15 mouse cellular contexts compared by ENCODE assay signal in the genomic region with DNA sequence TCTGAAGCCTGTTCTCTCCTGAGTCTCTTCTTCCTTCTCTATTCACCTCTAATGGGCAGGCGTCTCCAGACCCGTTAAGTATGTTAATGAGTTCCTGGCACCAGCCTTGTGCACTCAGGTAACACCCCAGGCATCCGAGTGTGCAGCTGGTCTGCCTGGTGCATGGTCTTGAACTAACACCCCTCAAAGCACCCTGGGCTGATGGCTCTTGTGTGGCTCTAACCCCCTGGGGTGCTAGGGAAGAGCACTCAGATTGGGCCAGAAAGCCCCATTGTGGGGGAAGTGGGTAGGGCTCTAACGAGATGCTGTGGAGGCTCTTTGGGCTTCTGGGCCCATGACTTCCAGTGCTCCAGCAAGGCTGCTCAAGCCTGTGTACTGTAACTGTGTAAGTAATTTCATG. TPM values are rescaled to one million over a fixed set of nuclear protein-coding genes. Genes with fewer than 3 reads are reported as not detected.
DNase-seq lines count a peak whose midpoint lies in the region; ATAC-seq lines count a peak whose summit lies in the region.
"Had no signal": no experiment of that assay in that cellular context is flagged by ENCODE, and none has a peak within 500 bp of the region (broad histone marks: within the 10 kb centered on the region; RNA-seq: fewer than 3 reads in every experiment).

No protein-coding gene starts in this region.

- H3K36me3 ChIP-seq in heart, embryonic 10.5 days, result peaks cover 81% of the 10 kb centered on the region
- peaks cover 73% of the 10 kb centered on the region for H3K36me3 ChIP-seq in limb, embryonic 12.5 days
- peaks cover 82% of the 10 kb centered on the region for H3K36me3 ChIP-seq in limb, embryonic 10.5 days
- peaks cover 79% of the 10 kb centered on the region for H3K36me3 ChIP-seq in embryonic facial prominence, embryonic 10.5 days (replicated peaks)

- H3K9me3 ChIP-seq in heart, embryonic 10.5 days, result no peaks in the 10 kb centered on the region
- no peaks in the 10 kb centered on the region for H3K9me3 ChIP-seq in limb, embryonic 12.5 days
- H3K9me3 ChIP-seq in limb, embryonic 10.5 days (replicated peaks), result no peaks in the 10 kb centered on the region
- no peaks in the 10 kb centered on the region for H3K9me3 ChIP-seq in embryonic facial prominence, embryonic 10.5 days

- no peak overlapping the region for H3K4me3 ChIP-seq in heart, embryonic 10.5 days
- 0 out of 2 replicates have a peak overlapping the region, but pooled peaks have one; percentile 3 for H3K4me3 ChIP-seq in limb, embryonic 12.5 days (replicated peaks)
- H3K4me3 ChIP-seq in limb, embryonic 10.5 days, result no peak overlapping the region
- H3K4me3 ChIP-seq in embryonic facial prominence, embryonic 10.5 days, result peak overlapping the region; percentile 18; the same call in 1 of the 2 replicates

- no peaks in the 10 kb centered on the region for H3K27me3 ChIP-seq in heart, embryonic 10.5 days (ENCODE audit: insufficient read depth, poor library complexity, severe bottlenecking)
- no peaks in the 10 kb centered on the region for H3K27me3 ChIP-seq in limb, embryonic 12.5 days
- H3K27me3 ChIP-seq in limb, embryonic 10.5 days (ENCODE audit: low read depth, poor library complexity, severe bottlenecking), result no peaks in the 10 kb centered on the region
- no peaks in the 10 kb centered on the region for H3K27me3 ChIP-seq in embryonic facial prominence, embryonic 10.5 days (replicated peaks; ENCODE audit: low read depth, poor library complexity, severe bottlenecking)
- H3K27me3 ChIP-seq: CH12.LX had no signal

- WGBS in heart, embryonic 10.5 days, result 76% methylated on average over 4 of the region's 4 CpGs
- WGBS in limb, embryonic 12.5 days, result 71% methylated on average over 4 of the region's 4 CpGs
- 71% methylated on average over 4 of the region's 4 CpGs for WGBS in limb, embryonic 10.5 days
- 75% methylated on average over 4 of the region's 4 CpGs for WGBS in embryonic facial prominence, embryonic 10.5 days

- peaks cover 42% of the 10 kb centered on the region for H3K4me1 ChIP-seq in heart, embryonic 10.5 days
- H3K4me1 ChIP-seq in limb, embryonic 12.5 days (replicated peaks), result peaks cover 38% of the 10 kb centered on the region
- H3K4me1 ChIP-seq in limb, embryonic 10.5 days, result peaks cover 43% of the 10 kb centered on the region
- peaks cover 45% of the 10 kb centered on the region for H3K4me1 ChIP-seq in embryonic facial prominence, embryonic 10.5 days

- H3K9ac ChIP-seq in limb, embryonic 12.5 days (replicated peaks), result peak overlapping the region; percentile 24; the same call in 1 of the 2 replicates

- DNase-seq in heart, embryonic 10.5 days (ENCODE audit: low spot score), result no peak
- no peak for DNase-seq in heart, postnatal 4 days
- no peak for DNase-seq in limb, embryonic 10.5 days (ENCODE audit: low spot score)
- DNase-seq in ES-CJ7 (ENCODE audit: low read depth, low spot score), result peak; percentile 75
- no peak for DNase-seq in embryonic facial prominence, embryonic 10.5 days (ENCODE audit: low spot score)
- DNase-seq in retina, postnatal 1 day, result no peak
- DNase-seq: cerebellum, postnatal 36 days; gastrocnemius, postnatal 14 days; kidney, postnatal 10 days; lung, postnatal 10 days had no signal

- 0 out of 2 replicates have a peak overlapping the region, but pooled peaks have one; percentile 52 for H3K27ac ChIP-seq in heart, embryonic 10.5 days
- H3K27ac ChIP-seq in limb, embryonic 12.5 days, result no peak overlapping the region
- no peak overlapping the region for H3K27ac ChIP-seq in limb, embryonic 10.5 days
- no peak overlapping the region for H3K27ac ChIP-seq in embryonic facial prominence, embryonic 10.5 days (replicated peaks)

- ATAC-seq in limb, embryonic 12.5 days (ENCODE audit: insufficient number of reproducible peaks, insufficient read depth, low FRiP score, low TSS enrichment, low read depth), result no peak
- no peak for ATAC-seq in erythroid progenitor cell, adult 5-6 weeks (replicated peaks; ENCODE audit: low FRiP score, poor library complexity, severe bottlenecking)

- H3K4me2 ChIP-seq in limb, embryonic 12.5 days, result peak overlapping the region; percentile 26; the same call in 1 of the 2 replicates

RNA-seq across cellular contexts. Expression of gene Eno1, which starts 5.2 kb away (rescaled TPM):
- polyA plus RNA-seq in heart, embryonic 10.5 days (2016; fragmentation: Nextera tagmentation; extraction: Ambion mirVana), result 3,222 and 3,587 TPM in 2 replicates
- total RNA-seq in heart, postnatal 4 days (2021), result 100 to 1,000 TPM; 303 to 307 TPM
- polyA plus RNA-seq in limb, embryonic 12.5 days (2016; fragmentation: Nextera tagmentation; extraction: Ambion mirVana), result 1,793 and 1,872 TPM in 2 replicates
- 3,103 and 4,103 TPM in 2 replicates for polyA plus RNA-seq in limb, embryonic 10.5 days (2016; fragmentation: Nextera tagmentation; extraction: Ambion mirVana)
- 3,458 and 4,025 TPM in 2 replicates for polyA plus RNA-seq in embryonic facial prominence, embryonic 10.5 days (2016; fragmentation: Nextera tagmentation; extraction: Ambion mirVana)
- 79.6 and 121 TPM in 2 replicates for total RNA-seq in erythroid progenitor cell, adult 5-6 weeks (2015; ENCODE audit: low replicate concordance)
- 21.2 and 44.2 TPM in 2 replicates for total RNA-seq in erythroid progenitor cell, adult 5-6 weeks (2017; ENCODE audit: low replicate concordance)

RNA-seq across cellular contexts. Expression of gene Rere, which starts 39.7 kb away (rescaled TPM):
- 27.6 and 31.6 TPM in 2 replicates for polyA plus RNA-seq in heart, embryonic 10.5 days (2016; fragmentation: Nextera tagmentation; extraction: Ambion mirVana)
- 10 to 100 TPM; 70.0 to 72.5 TPM for total RNA-seq in heart, postnatal 4 days (2021)
- polyA plus RNA-seq in limb, embryonic 12.5 days (2016; fragmentation: Nextera tagmentation; extraction: Ambion mirVana), result 31.4 and 35.4 TPM in 2 replicates
- 34.0 and 40.3 TPM in 2 replicates for polyA plus RNA-seq in limb, embryonic 10.5 days (2016; fragmentation: Nextera tagmentation; extraction: Ambion mirVana)
- polyA plus RNA-seq in embryonic facial prominence, embryonic 10.5 days (2016; fragmentation: Nextera tagmentation; extraction: Ambion mirVana), result 26.1 and 31.4 TPM in 2 replicates
- 24.9 and 31.0 TPM in 2 replicates for total RNA-seq in erythroid progenitor cell, adult 5-6 weeks (2015; ENCODE audit: low replicate concordance)
- total RNA-seq in erythroid progenitor cell, adult 5-6 weeks (2017; ENCODE audit: low replicate concordance), result 5.5 and 9.8 TPM in 2 replicates

RNA-seq across cellular contexts. Expression of gene Car6, which starts 40.6 kb away (rescaled TPM):
- polyA plus RNA-seq in heart, embryonic 10.5 days (2016; fragmentation: Nextera tagmentation; extraction: Ambion mirVana), result not detected in 2 replicates
- total RNA-seq in heart, postnatal 4 days (2021), result not detected
- 0.22 and 0.33 TPM in 2 replicates for polyA plus RNA-seq in limb, embryonic 12.5 days (2016; fragmentation: Nextera tagmentation; extraction: Ambion mirVana)
- not detected in 2 replicates for polyA plus RNA-seq in limb, embryonic 10.5 days (2016; fragmentation: Nextera tagmentation; extraction: Ambion mirVana)
- 0.27 TPM in 1 of 2 replicates, not detected in the other for polyA plus RNA-seq in embryonic facial prominence, embryonic 10.5 days (2016; fragmentation: Nextera tagmentation; extraction: Ambion mirVana)
- total RNA-seq in erythroid progenitor cell, adult 5-6 weeks (2015; ENCODE audit: low replicate concordance), result not detected in 2 replicates
- total RNA-seq in erythroid progenitor cell, adult 5-6 weeks (2017; ENCODE audit: low replicate concordance), result not detected in 2 replicates
- total RNA-seq: CH12.LX; layer of hippocampus, postnatal 10 days had no signal
- polyA plus RNA-seq: brain, embryonic 14.5 days had no signal

Comparison
In these comparisons a context has a peak if more than half of its experiments do, and no peak if none do; other contexts are left out.
1. H3K4me3 ChIP-seq: peak in limb, embryonic 12.5 days (single experiment) and embryonic facial prominence, embryonic 10.5 days (single experiment); none in heart, embryonic 10.5 days (single experiment) and limb, embryonic 10.5 days (single experiment).